Mouse (Mus musculus): ENCODE data around the gene Capn5.

Capn5 gene

DNA sequence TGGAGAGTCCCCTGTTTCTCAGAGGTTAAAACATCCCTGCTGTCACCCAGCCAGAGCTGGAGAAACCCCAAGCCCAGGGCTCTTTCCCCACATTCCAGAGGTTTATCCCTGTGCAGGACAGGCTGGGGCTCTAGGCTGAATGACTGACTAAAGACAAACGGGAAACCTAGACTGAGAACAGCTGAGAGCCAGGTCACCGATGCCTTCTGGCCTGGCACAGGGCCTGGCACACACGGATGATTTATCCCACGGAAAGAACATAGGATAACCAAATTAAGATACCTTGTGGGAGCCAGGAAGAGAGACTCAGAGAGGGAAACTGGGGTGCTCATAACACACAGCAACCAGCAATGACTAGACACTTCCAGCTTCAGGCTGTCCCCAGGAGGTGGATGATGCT lies 68.3 kb downstream of the Capn5 start:
- no peak for DNase-seq (ENCODE audit: low read depth, low spot score)

- DNase-seq (ENCODE audit: low read depth, low spot score): no peak
Observed at GRCm38 (mm10) chr7:98108636-98109430, 69.2 kb downstream of the Capn5 start.

DNA sequence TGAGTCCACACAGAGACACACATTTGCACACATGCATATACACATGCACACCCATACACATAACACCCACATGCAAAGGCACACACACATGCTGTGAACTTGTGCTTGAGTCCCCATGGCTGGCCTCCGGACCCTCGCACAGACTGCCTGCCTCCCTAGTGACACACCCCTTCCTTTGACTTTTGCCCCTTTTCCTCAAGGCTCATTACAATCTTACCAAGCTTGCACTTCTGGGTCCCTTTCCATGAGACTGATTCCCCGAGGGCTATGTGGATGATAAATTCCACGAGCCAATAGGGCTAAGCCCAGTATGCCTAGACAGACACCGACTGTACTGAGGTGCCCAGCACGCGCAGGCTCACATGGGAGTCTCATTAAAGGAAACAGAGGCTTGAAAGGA lies 71.8 kb downstream of the Capn5 start:
- DNase-seq (ENCODE audit: low read depth, low spot score): no peak

DNA sequence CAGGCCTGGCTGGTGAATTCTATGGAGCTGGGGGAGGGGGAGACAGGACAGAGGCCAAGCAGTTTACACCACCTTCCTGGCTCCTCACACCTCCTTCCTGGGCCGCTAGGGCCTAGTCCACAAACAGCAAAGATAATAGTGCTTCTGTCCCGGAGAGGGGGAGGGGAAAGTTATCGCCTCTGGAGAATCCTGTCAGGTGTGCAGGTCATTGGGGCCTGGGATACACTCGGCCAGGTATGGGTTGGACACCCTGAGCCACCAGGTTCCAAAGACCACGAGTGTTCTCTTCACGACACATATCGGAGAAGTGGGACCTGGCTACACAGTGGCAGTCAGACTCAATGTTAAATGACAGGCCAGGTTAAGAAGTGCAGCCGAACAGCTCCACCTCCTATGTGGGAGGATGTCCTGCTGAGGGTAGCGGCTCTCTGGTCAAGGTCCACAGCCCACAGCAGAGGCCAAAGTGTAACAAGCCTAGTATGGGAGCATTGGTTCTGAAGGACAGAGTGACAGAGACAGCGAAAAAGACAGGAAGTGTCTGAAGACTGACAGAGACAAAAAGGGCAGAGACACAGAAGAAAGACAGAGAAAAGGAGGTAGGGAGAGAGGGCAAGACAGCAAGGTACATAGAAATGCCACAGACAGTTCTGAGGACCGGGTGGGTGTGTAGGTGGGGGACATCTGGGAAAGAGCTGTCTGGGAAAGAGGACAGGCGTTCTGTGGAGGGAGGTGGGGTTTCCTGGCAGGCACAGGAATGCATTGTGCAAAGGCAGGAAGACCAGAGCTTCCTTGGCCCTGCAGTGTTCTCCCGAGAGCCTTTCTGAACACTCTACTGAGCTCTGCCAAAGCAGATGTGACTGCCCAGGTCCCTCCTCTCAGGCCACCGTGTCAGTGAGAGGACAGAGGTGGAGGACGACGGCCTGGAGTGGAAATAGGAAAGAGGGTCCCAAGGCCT lies 73.3 kb downstream of the Capn5 start:
- no peak for DNase-seq (ENCODE audit: low read depth, low spot score)

- no peak for DNase-seq (ENCODE audit: low read depth, low spot score)
Observed at GRCm38 (mm10) chr7:98103942-98104292, 74.2 kb downstream of the Capn5 start.

GRCm38 (mm10) chr7:98103002-98103941 lies 74.8 kb downstream of the Capn5 start:
- DNase-seq (ENCODE audit: low read depth, low spot score): peak; percentile 49

DNA sequence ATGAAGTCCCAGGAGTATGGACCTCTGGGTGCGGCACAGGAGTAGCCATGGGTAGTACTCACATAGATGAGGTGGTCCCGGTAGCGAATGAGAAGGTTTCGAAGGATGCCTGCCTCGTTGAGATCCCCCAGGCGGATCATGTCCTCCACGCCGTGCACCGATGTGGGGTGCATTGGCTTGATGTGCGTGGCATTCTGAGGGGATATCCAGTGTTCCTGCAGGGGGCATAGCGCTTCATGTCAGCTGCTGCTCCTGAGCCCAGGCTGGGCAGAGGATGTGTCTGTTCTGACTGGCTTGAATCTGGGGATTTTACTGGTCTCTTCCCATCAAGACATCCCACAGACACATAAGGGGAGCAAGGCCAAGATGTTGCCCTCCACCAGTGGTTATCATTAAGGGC lies 75.6 kb downstream of the Capn5 start:
- no peak for DNase-seq (ENCODE audit: low read depth, low spot score)

DNA sequence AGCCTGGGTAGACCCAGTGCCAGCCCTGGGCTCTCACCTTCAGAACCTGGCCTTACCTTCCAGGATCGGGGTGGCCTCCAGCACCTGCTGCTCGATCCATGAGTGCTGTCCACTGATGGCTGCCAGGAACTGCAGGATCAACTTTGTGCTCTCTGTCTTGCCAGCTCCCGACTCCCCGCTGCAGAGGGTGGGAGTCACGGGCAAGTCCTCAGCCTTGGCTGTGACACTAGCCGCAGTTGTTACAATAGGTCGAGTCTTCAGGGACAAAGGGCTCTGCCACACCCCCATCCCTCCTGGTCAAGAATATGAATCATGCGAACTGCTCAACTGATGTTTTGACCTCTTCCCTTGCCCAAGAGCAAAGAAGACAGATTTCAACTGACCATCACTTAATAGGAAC lies 80.5 kb downstream of the Capn5 start:
- DNase-seq (ENCODE audit: low read depth, low spot score): no peak

DNA sequence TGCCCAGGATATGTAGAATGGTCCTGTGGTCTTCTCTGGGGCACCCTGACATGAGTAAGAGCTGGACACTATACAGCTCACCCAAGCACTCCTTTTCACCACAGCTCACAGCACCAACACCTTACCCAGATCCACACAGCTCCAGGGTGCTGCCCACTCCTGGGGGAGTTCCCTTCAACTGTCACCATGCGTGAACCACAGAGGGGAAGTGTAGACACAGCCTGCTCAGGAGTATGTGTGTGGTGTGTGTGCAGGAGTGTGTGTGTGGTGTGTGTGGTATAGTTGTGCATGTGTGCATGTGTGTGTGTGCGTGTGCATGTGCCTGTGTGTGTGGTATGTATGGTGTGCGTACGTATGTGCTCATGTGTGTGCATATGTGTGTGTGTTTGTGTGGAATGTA lies 82.2 kb downstream of the Capn5 start:
- no peak for DNase-seq (ENCODE audit: low read depth, low spot score)

DNA sequence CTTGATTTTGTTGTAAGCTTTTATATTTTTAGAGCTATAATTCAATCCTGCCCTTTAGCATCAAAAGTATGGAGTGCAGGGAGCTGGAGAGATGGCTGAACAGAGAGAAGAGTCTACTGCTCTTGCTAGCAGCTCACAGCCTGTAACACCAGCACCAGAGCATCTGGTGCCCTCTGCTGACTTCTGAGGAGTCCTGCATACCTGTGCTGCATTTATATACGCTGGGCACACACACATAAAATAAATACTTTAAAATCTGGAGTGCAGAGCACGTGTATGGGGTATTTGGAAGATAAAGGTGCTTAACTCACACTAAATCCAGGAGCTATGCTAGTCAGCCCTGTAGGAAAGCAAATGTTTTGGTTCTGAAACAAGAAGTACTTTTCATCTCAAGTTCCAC lies 91.7 kb downstream of the Capn5 start:
- no peak for DNase-seq (ENCODE audit: low read depth, low spot score)

DNA sequence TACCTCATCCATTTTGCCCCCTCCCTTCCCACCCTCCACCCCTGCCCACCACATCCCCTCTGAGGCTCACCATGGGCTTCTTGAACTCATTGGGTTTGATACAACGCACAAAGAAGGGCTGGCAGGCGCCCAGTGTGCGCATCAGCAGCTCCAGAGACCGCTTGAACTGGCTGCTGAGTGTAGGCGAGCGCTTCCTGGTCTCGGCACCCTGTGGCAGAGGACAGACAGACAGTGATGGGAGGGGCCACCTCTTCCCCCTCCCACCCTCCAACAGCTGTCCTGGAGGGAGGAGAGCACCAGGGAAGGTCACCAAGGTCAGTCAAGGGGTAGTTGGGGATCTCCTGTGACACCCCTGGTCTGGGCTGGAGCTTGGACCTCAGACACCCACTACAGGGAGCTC lies 92.8 kb downstream of the Capn5 start:
- no peak for DNase-seq (ENCODE audit: low read depth, low spot score)

DNA sequence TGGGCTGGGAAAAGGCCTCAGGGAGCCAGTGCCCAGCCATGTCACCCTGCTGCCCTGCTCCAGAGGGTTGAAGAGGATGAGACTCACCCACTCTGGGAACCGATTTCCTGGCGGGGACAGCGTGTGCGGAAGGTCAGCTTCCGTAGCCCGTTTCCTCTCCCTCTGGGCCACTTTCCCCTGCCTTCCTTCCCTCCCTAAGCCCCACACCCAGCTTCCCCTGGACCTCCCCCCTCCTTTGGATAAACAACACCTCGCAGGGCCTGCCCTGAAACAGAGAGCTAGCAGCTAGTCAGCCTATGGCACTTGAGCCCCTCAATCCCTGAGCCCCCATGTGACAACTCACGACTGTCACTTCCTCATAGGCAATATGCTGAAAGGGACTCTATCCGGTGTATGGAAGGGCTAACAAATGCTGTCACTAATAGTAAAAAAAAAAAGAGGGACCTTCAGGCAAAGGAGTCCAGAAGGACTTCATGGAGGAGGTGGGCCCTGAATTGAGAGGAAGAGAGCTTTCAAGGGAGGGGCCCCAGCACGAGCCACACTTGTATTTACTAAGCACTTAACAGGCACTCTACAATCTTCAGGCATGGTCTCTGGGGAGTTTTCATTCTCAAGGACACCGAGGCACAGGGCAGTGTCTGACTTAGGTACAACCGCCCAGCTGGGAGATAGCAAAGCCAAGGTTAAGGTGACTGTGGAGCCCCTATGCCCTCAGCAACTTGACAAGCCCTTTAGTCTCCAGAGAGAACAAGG lies 93.4 kb downstream of the Capn5 start:
- no peak for DNase-seq (ENCODE audit: low read depth, low spot score)

GRCm38 (mm10) chr7:98082376-98082775 lies 95.7 kb downstream of the Capn5 start:
- no peak for DNase-seq (ENCODE audit: low read depth, low spot score)

DNA sequence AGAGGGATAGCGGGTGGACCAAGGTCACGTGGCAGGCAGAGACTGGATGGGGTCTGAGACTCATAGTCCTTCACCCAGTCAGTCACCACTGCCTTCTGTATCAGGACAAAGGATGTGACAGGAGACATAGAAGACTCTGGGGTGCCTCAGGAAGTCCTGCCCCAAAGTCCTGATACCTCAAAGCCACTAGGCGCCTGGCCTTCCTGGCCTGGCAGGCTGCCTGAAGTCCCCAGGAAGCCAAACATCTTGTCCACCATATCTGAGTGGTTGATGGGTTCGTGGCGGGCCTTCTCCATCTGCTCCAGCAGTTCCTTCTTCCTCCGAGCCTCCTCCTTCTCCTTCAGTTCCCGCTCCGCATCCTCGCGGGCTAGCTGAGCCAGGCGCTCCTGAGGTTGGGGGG lies 100.6 kb downstream of the Capn5 start:
- no peak for DNase-seq (ENCODE audit: low read depth, low spot score)

GRCm38 (mm10) chr7:98071620-98072019 lies 106.5 kb downstream of the Capn5 start:
- peak; percentile 75 for DNase-seq (ENCODE audit: low read depth, low spot score)

Measured in embryo, embryonic 11.5 days (tissue).